Mouse (Mus musculus): Measurements from ENCODE around the gene Tns1.

DNA sequence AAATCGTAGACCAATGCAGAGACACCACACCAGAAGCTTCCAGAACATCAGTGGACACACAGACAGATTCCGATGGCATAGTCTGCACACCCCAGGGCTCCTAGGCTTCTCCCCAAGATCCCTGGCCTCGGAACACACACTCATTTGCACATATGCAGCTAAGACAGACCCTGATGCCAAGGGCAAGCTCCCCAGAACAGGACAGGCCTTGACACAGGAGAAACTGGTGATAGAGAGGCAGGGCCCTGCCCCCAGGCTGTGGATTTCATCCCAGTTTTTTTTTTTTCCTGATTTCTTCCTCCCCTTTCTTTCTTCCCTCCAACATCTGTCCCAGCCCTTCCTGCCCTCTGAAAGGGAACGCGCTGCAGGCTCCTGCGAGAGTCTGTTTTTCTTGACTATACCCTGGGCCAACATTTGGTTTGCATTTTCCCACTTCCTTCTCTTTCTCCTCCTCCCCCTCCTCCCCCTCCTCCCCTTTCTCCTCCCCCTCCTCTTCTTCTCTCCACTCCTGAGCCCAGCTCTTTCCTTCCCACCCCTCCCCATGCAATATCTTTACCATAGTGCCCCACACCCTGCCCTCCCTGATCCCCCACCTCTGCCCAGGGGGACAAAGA is 32.5 kb downstream of the Tns1 start:
- no peak for TF ChIP-seq CTCF (IDR thresholded peaks at IDR 0.05; ENCODE audit: low read depth, low read length)
- no peak for TF ChIP-seq POLR2A (IDR thresholded peaks at IDR 0.05; ENCODE audit: insufficient read depth, low read length)

Data from ES-Bruce4 (cell line).